Mouse (Mus musculus) heart, adult 2 months (tissue): ENCODE results near the gene Selenov.

Experiments
- CTCF ChIP-seq: fragments of 200-600 bp; IDR thresholded peaks from 2 replicates; pipeline ENCODE4 v1.8.1; 2022; ENCODE audit warnings: antibody characterized with exemption, mild to moderate bottlenecking, moderate library complexity
- EP300 ChIP-seq: fragments of 200-500 bp; IDR thresholded peaks from 2 replicates; pipeline ENCODE4 v1.6.1; 2011; ENCODE audit warnings: low read depth, low read length, control low read depth; ENCODE audit not compliant: insufficient read depth
- POLR2A ChIP-seq: fragments of 200-500 bp; IDR thresholded peaks from 2 replicates; pipeline ENCODE4 v1.6.1; 2011; ENCODE audit warnings: mild to moderate bottlenecking, low read depth, low read length, control low read depth; ENCODE audit not compliant: insufficient read depth

DNA sequence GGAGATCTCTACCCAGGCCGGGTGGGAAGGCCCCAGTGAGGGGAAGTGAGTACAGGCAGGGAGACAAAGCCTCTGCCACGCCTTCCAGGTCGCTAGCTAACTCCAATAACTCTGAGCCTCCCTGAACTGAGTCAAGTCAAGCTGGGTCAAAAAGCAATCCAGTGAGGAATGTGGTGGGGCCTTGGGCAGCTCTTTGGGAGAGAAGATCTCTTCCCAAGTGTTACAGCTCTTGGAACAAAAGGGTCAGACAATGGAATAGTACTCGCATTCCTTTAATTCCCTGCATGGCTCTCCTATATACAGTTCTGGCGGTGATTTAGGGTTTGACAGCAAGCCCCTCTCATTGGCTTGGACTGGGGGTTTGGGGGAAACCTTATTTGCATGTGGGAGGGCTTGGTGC lies 28.1 kb downstream of the Selenov start:
- no peak for TF ChIP-seq CTCF
- TF ChIP-seq POLR2A = no peak
- TF ChIP-seq EP300 = no peak
